Mouse (Mus musculus): ENCODE results near the gene Lrrc30.

DNA sequence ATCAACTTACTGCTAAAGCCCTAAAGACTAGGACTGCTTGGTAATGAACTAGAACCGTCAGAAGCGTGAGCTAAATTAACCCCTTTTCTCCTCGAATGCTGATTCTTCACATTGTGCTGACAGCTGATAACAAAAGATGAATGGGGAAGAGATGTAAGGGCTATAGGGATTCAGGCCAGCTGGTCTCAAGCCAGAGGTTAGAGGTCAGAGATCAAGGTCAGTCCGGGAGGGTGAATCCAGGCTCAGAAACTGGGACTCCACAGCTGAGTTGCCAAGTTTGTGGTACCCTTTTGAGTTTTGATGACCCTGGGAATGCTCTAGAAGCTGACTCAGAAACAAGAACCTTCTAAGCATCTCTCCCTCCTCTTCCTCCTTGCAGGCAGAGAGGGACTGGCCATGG is 28.1 kb downstream of the Lrrc30 start:
- TF ChIP-seq GATA1 (IDR thresholded peaks at IDR 0.05; ENCODE audit: low read length) (no peak), TAL1 (IDR thresholded peaks at IDR 0.05; ENCODE audit: low read length) (no peak)

Measured in erythroblast, embryonic 14.5 days (primary cell).